Mouse (Mus musculus): ENCODE data around the gene Gng2.

Gng2 gene

GRCm38 (mm10) chr14:19858808-19859776 is 118.3 kb downstream of the Gng2 start:
- peak; percentile 44 to 65 for DNase-seq

- no peak for DNase-seq
These were observed 119.1 kb downstream of the Gng2 start for GRCm38 (mm10) chr14:19858279-19858678.

GRCm38 (mm10) chr14:19853471-19853870 is 124.0 kb downstream of the Gng2 start:
- DNase-seq: no peak

- peak; percentile 71 to 83 for DNase-seq
These were observed 137.7 kb downstream of the Gng2 start for GRCm38 (mm10) chr14:19839600-19840332.

- no peak for DNase-seq
These were observed 141.1 kb downstream of the Gng2 start for GRCm38 (mm10) chr14:19836289-19836688.

GRCm38 (mm10) chr14:19825481-19825880 is 151.9 kb downstream of the Gng2 start:
- DNase-seq: peak in 1 of 2 experiments; percentile 21

GRCm38 (mm10) chr14:19823321-19824142 is 153.9 kb downstream of the Gng2 start, which contains the start of gene Rtraf:
TSS of gene Rtraf (minus strand) at chr14:19823824.
- DNase-seq: peak; percentile 94 to 95

Measured in cerebellum, adult 18-20 months (tissue).